Mouse (Mus musculus): Measurements from ENCODE around the gene Ogn. TPM values are rescaled to one million over a fixed set of nuclear protein-coding genes. Genes with fewer than 3 reads are reported as not detected.
A peak's percentile ranks its signal among the peaks of the same experiment; 100 is the strongest.

Gene Ogn
- 5.7 and 7.6 TPM in 2 replicates for polyA plus RNA-seq (2012; rRNA removed)

GRCm38 (mm10) chr13:49607714-49608113 lies at the start of gene Ogn:
Ogn (plus strand) TSS chr13:49608046.
- no peak within 1 kb of the TSS for H3K4me3 ChIP-seq (ENCODE audit: insufficient read depth, low read length)
- no peaks in the 10 kb centered on the region for H3K4me1 ChIP-seq (ENCODE audit: control insufficient read depth, insufficient read depth, low read length)
- H3K27ac ChIP-seq (ENCODE audit: insufficient read depth, low read length) = no peak within 1 kb of the TSS
- TF ChIP-seq POLR2A (IDR thresholded peaks at IDR 0.05; ENCODE audit: extremely low read depth, insufficient read depth, low read length) (no peak), CTCF (IDR thresholded peaks at IDR 0.05; ENCODE audit: extremely low read depth, insufficient read depth, low read length) (no peak)

GRCm38 (mm10) chr13:49559185-49559584 lies 48.7 kb upstream of the Ogn start:
- no peak overlapping the region for H3K4me3 ChIP-seq (ENCODE audit: insufficient read depth, low read length)
- TF ChIP-seq CTCF (IDR thresholded peaks at IDR 0.05; ENCODE audit: extremely low read depth, insufficient read depth, low read length) (peak; percentile 24; the same call in 1 of the 2 replicates), POLR2A (IDR thresholded peaks at IDR 0.05; ENCODE audit: extremely low read depth, insufficient read depth, low read length) (no peak)

GRCm38 (mm10) chr13:49560886-49561285 lies 47.0 kb upstream of the Ogn start:
- Histone ChIP-seq H3K4me1 (ENCODE audit: control insufficient read depth, insufficient read depth, low read length) (no peaks in the 10 kb centered on the region), H3K27ac (ENCODE audit: insufficient read depth, low read length) (no peak overlapping the region), H3K4me3 (ENCODE audit: insufficient read depth, low read length) (no peak overlapping the region)
- no peak for TF ChIP-seq POLR2A (IDR thresholded peaks at IDR 0.05; ENCODE audit: extremely low read depth, insufficient read depth, low read length)
- TF ChIP-seq CTCF (IDR thresholded peaks at IDR 0.05; ENCODE audit: extremely low read depth, insufficient read depth, low read length) = no peak

More at GRCm38 (mm10) chr13:49559185-49559584, 48.7 kb upstream of the Ogn start:
- Histone ChIP-seq H3K4me1 (ENCODE audit: control insufficient read depth, insufficient read depth, low read length) (no peaks in the 10 kb centered on the region), H3K27ac (ENCODE audit: insufficient read depth, low read length) (no peak overlapping the region)

DNA sequence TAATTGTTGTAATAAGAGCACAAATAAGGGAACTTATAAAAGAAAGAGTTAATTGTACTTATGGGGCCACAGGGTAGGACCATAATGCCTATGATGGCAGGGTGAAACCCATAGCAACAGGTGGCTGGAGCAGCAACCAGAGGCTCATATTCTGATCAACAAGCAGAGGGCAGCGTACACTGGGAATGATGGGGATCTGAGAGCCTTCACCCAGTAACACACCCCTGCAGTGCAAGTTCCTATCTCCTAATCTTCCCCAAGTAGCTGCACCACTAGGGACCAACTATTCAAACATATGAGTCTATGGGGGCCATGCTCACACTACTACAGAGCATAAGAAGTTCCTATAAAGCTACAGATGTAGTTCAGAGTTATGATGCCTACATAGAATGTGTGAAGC lies 43.5 kb upstream of the Ogn start:
- TF ChIP-seq CTCF (IDR thresholded peaks at IDR 0.05; ENCODE audit: extremely low read depth, insufficient read depth, low read length) (no peak), POLR2A (IDR thresholded peaks at IDR 0.05; ENCODE audit: extremely low read depth, insufficient read depth, low read length) (no peak)
- H3K4me3 ChIP-seq (ENCODE audit: insufficient read depth, low read length) = no peak overlapping the region
- no peaks in the 10 kb centered on the region for H3K4me1 ChIP-seq (ENCODE audit: control insufficient read depth, insufficient read depth, low read length)
- H3K27ac ChIP-seq (ENCODE audit: insufficient read depth, low read length) = no peak overlapping the region

DNA sequence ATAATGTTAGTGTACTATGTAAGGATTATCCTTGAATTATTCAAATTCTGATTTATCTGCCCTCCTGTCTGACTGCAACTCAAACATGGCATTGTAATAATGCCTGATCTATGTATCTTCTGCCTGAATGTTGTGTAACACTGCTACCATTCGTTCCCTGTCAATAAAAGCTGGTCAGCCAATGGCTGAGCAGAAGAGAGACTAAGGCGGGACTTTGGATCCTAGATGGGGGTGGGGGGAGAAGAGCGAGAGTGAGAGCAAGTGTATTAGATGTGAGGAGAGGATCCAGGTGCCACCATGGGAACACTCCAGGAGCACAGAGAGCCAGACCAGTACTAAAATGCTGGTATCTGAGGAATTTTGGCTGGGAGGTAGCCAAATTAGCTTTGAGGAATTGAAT lies 37.5 kb upstream of the Ogn start:
- Histone ChIP-seq H3K27ac (ENCODE audit: insufficient read depth, low read length) (no peak overlapping the region), H3K4me1 (ENCODE audit: control insufficient read depth, insufficient read depth, low read length) (no peaks in the 10 kb centered on the region), H3K4me3 (ENCODE audit: insufficient read depth, low read length) (no peak overlapping the region)
- TF ChIP-seq CTCF (IDR thresholded peaks at IDR 0.05; ENCODE audit: extremely low read depth, insufficient read depth, low read length) (no peak), POLR2A (IDR thresholded peaks at IDR 0.05; ENCODE audit: extremely low read depth, insufficient read depth, low read length) (no peak)

- H3K4me3 ChIP-seq (ENCODE audit: insufficient read depth, low read length) = no peak overlapping the region
- no peaks in the 10 kb centered on the region for H3K4me1 ChIP-seq (ENCODE audit: control insufficient read depth, insufficient read depth, low read length)
- TF ChIP-seq POLR2A (IDR thresholded peaks at IDR 0.05; ENCODE audit: extremely low read depth, insufficient read depth, low read length) = no peak
- no peak for TF ChIP-seq CTCF (IDR thresholded peaks at IDR 0.05; ENCODE audit: extremely low read depth, insufficient read depth, low read length)
These were observed 36.4 kb upstream of the Ogn start for GRCm38 (mm10) chr13:49571418-49571817.

GRCm38 (mm10) chr13:49581541-49582530 lies 26.0 kb upstream of the Ogn start, which contains the start of gene Omd:
Omd (plus strand) TSS chr13:49582462.
- H3K4me3 ChIP-seq (ENCODE audit: insufficient read depth, low read length) = no peak within 1 kb of the TSS
- H3K27ac ChIP-seq (ENCODE audit: insufficient read depth, low read length) = no peak within 1 kb of the TSS
- H3K4me1 ChIP-seq (ENCODE audit: control insufficient read depth, insufficient read depth, low read length) = no peaks in the 10 kb centered on the region
- TF ChIP-seq POLR2A (IDR thresholded peaks at IDR 0.05; ENCODE audit: extremely low read depth, insufficient read depth, low read length) (no peak), CTCF (IDR thresholded peaks at IDR 0.05; ENCODE audit: extremely low read depth, insufficient read depth, low read length) (no peak)

More at GRCm38 (mm10) chr13:49571418-49571817, 36.4 kb upstream of the Ogn start:
- no peak overlapping the region for H3K27ac ChIP-seq (ENCODE audit: insufficient read depth, low read length)

DNA sequence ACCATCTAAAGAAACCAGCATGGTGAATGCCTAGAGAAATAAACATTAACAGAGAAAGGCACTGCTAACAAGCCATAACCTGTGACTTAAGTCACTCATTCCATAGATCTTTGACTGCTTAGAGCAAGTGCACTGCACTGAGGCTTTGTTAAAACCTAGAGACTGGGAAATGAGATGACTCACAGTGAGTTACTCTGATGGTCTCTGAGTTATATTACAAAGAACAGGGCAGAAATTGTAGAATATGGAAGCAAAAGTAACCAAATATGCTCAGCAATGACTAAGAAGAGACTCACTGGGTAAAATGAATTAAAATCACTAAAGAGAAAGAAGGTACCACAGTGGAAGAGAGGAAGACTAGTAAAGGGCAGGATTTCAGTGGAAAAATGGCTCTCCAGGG lies 24.0 kb upstream of the Ogn start:
- H3K4me1 ChIP-seq (ENCODE audit: control insufficient read depth, insufficient read depth, low read length) = no peaks in the 10 kb centered on the region

DNA sequence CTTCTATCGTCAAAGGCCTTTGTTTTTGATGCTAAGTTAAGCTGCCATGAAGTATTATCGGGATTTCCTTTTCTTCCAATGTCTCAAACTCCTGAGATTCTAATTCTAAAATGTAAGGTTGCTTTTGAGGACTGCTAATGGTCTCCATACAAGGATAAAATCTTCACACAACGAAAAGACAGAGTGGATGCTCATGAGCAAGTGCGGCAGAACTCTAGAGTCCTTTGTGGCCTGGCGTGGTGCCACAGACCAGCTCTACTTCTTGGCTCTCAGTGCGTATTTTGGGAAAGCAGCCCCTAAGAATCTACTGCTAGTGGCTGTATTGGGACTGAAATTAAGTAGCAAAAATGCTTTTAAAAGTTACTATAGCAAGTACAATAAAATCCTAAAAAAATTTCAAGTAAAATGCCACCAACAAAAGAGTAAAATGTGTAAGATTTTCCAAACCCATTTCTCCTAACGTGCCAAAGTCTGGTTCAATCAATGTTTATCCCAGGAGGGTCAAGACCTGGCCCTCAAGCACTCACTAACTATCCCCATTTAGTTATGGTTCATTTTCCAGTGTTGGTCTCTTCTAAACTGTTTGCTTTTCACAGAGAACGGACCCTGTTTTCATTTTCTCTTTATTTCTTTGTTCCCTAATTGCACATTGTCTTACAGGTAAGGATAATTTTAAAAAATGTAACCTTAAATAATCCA lies 23.4 kb upstream of the Ogn start:
- H3K27ac ChIP-seq (ENCODE audit: insufficient read depth, low read length) = no peak overlapping the region
- no peak overlapping the region for H3K4me3 ChIP-seq (ENCODE audit: insufficient read depth, low read length)
- H3K4me1 ChIP-seq (ENCODE audit: control insufficient read depth, insufficient read depth, low read length) = no peaks in the 10 kb centered on the region
- TF ChIP-seq CTCF (IDR thresholded peaks at IDR 0.05; ENCODE audit: extremely low read depth, insufficient read depth, low read length) (no peak), POLR2A (IDR thresholded peaks at IDR 0.05; ENCODE audit: extremely low read depth, insufficient read depth, low read length) (no peak)

More for the DNA sequence above, 24.0 kb upstream of the Ogn start:
- no peak for TF ChIP-seq POLR2A (IDR thresholded peaks at IDR 0.05; ENCODE audit: extremely low read depth, insufficient read depth, low read length)
- TF ChIP-seq CTCF (IDR thresholded peaks at IDR 0.05; ENCODE audit: extremely low read depth, insufficient read depth, low read length) = no peak
- no peak overlapping the region for H3K27ac ChIP-seq (ENCODE audit: insufficient read depth, low read length)
- H3K4me3 ChIP-seq (ENCODE audit: insufficient read depth, low read length) = no peak overlapping the region

Data from cortical plate, adult 2 months (tissue).